Mouse (Mus musculus): ENCODE data around the gene Mef2d. TPM values are rescaled to one million over a fixed set of nuclear protein-coding genes. Genes with fewer than 3 reads are reported as not detected.

The Mef2d gene
- polyA plus RNA-seq, 1 experiment = 121 TPM

GRCm38 (mm10) chr3:88208226-88208720 lies 66.1 kb downstream of the Mef2d start:
- no peak overlapping the region for H3ac ChIP-seq (ENCODE audit: control insufficient read depth, insufficient read length)
- no peaks in the 10 kb centered on the region for H3K36me3 ChIP-seq (ENCODE audit: control insufficient read depth, insufficient read depth)
- no peak overlapping the region for H3K4me2 ChIP-seq (ENCODE audit: low read depth)
- H3K79me2 ChIP-seq (ENCODE audit: control insufficient read depth, insufficient read depth) = no peaks in the 10 kb centered on the region
- TF ChIP-seq TCF3 (IDR thresholded peaks at IDR 0.05; ENCODE audit: insufficient read length, low read depth) (no peak), USF1 (IDR thresholded peaks at IDR 0.05; ENCODE audit: low read depth) (no peak), MYOD1 (IDR thresholded peaks at IDR 0.05; ENCODE audit: control insufficient read depth in 1 of 3, insufficient read length in 2 of 3, low read depth in 2 of 3) (no peak), SRF (IDR thresholded peaks at IDR 0.05; ENCODE audit: control insufficient read depth, insufficient read length, low read depth) (no peak), TCF12 (IDR thresholded peaks at IDR 0.05; ENCODE audit: insufficient read depth, poor library complexity, severe bottlenecking) (no peak), REST (IDR thresholded peaks at IDR 0.05; ENCODE audit: insufficient read depth, insufficient read length) (no peak), MAX (IDR thresholded peaks at IDR 0.05; ENCODE audit: low read depth) (no peak)
- H3K27me3 ChIP-seq (ENCODE audit: control insufficient read depth, insufficient read depth, insufficient read length) = peaks cover 43% of the 10 kb centered on the region
- no peak overlapping the region for H3K4me3 ChIP-seq

- no peaks in the 10 kb centered on the region for H3K79me2 ChIP-seq (ENCODE audit: control insufficient read depth, insufficient read depth)
- H3K36me3 ChIP-seq (ENCODE audit: control insufficient read depth, insufficient read depth) = no peaks in the 10 kb centered on the region
- H3ac ChIP-seq (ENCODE audit: control insufficient read depth, insufficient read length) = no peak overlapping the region
- TF ChIP-seq POLR2A (IDR thresholded peaks at IDR 0.05; ENCODE audit: insufficient read length, low read depth) = no peak
- no peak for TF ChIP-seq CEBPB (IDR thresholded peaks at IDR 0.05; ENCODE audit: insufficient read depth, poor library complexity, severe bottlenecking)
- TF ChIP-seq TCF3 (IDR thresholded peaks at IDR 0.05; ENCODE audit: insufficient read length, low read depth) = no peak
- no peak for TF ChIP-seq MYOG (IDR thresholded peaks at IDR 0.05; ENCODE audit: control insufficient read depth in 1 of 3, insufficient read depth in 1 of 3, insufficient read length in 2 of 3, low read depth in 2 of 3)
- no peak for TF ChIP-seq TCF12 (IDR thresholded peaks at IDR 0.05; ENCODE audit: insufficient read depth, poor library complexity, severe bottlenecking)
- no peak for TF ChIP-seq MAX (IDR thresholded peaks at IDR 0.05; ENCODE audit: low read depth)
- no peak for TF ChIP-seq E2F4 (IDR thresholded peaks at IDR 0.05; ENCODE audit: insufficient read depth)
- TF ChIP-seq MYOD1 (IDR thresholded peaks at IDR 0.05; ENCODE audit: control insufficient read depth in 1 of 3, insufficient read length in 2 of 3, low read depth in 2 of 3) = no peak
- TF ChIP-seq USF1 (IDR thresholded peaks at IDR 0.05; ENCODE audit: low read depth) = no peak
- H3K27me3 ChIP-seq (ENCODE audit: control insufficient read depth, insufficient read depth, insufficient read length) = peaks cover 44% of the 10 kb centered on the region
- no peak overlapping the region for H3K4me2 ChIP-seq (ENCODE audit: low read depth)
- no peak overlapping the region for H3K4me3 ChIP-seq
These were observed 67.1 kb downstream of the Mef2d start for GRCm38 (mm10) chr3:88209306-88209705.

- no peak for TF ChIP-seq MYOG (IDR thresholded peaks at IDR 0.05; ENCODE audit: control insufficient read depth in 1 of 3, insufficient read depth in 1 of 3, insufficient read length in 2 of 3, low read depth in 2 of 3)
- TF ChIP-seq USF1 (IDR thresholded peaks at IDR 0.05; ENCODE audit: low read depth) = no peak
- TF ChIP-seq REST (IDR thresholded peaks at IDR 0.05; ENCODE audit: insufficient read depth, insufficient read length) = no peak
- no peak for TF ChIP-seq MAX (IDR thresholded peaks at IDR 0.05; ENCODE audit: low read depth)
- no peak for TF ChIP-seq TCF3 (IDR thresholded peaks at IDR 0.05; ENCODE audit: insufficient read length, low read depth)
- TF ChIP-seq CEBPB (IDR thresholded peaks at IDR 0.05; ENCODE audit: insufficient read depth, poor library complexity, severe bottlenecking) = no peak
- no peak for TF ChIP-seq TCF12 (IDR thresholded peaks at IDR 0.05; ENCODE audit: insufficient read depth, poor library complexity, severe bottlenecking)
- no peak for TF ChIP-seq E2F4 (IDR thresholded peaks at IDR 0.05; ENCODE audit: insufficient read depth)
- TF ChIP-seq SRF (IDR thresholded peaks at IDR 0.05; ENCODE audit: control insufficient read depth, insufficient read length, low read depth) = no peak
- no peak overlapping the region for H3ac ChIP-seq (ENCODE audit: control insufficient read depth, insufficient read length)
- no peak overlapping the region for H3K4me2 ChIP-seq (ENCODE audit: low read depth)
- H3K36me3 ChIP-seq (ENCODE audit: control insufficient read depth, insufficient read depth) = no peaks in the 10 kb centered on the region
- peaks cover 48% of the 10 kb centered on the region for H3K27me3 ChIP-seq (ENCODE audit: control insufficient read depth, insufficient read depth, insufficient read length)
- no peak overlapping the region for H3K4me3 ChIP-seq
- H3K79me2 ChIP-seq (ENCODE audit: control insufficient read depth, insufficient read depth) = no peaks in the 10 kb centered on the region
These were observed 67.9 kb downstream of the Mef2d start for GRCm38 (mm10) chr3:88210121-88210520.

- peaks cover 49% of the 10 kb centered on the region for H3K27me3 ChIP-seq (ENCODE audit: control insufficient read depth, insufficient read depth, insufficient read length)
- TF ChIP-seq MYOG (IDR thresholded peaks at IDR 0.05; ENCODE audit: control insufficient read depth in 1 of 3, insufficient read depth in 1 of 3, insufficient read length in 2 of 3, low read depth in 2 of 3) (no peak), TCF3 (IDR thresholded peaks at IDR 0.05; ENCODE audit: insufficient read length, low read depth) (no peak), MYOD1 (IDR thresholded peaks at IDR 0.05; ENCODE audit: control insufficient read depth in 1 of 3, insufficient read length in 2 of 3, low read depth in 2 of 3) (no peak), TCF12 (IDR thresholded peaks at IDR 0.05; ENCODE audit: insufficient read depth, poor library complexity, severe bottlenecking) (no peak), REST (IDR thresholded peaks at IDR 0.05; ENCODE audit: insufficient read depth, insufficient read length) (no peak), POLR2AphosphoS2 (IDR thresholded peaks at IDR 0.05; ENCODE audit: insufficient read length, low read depth) (no peak), CEBPB (IDR thresholded peaks at IDR 0.05; ENCODE audit: insufficient read depth, poor library complexity, severe bottlenecking) (no peak), E2F4 (IDR thresholded peaks at IDR 0.05; ENCODE audit: insufficient read depth) (no peak), USF1 (IDR thresholded peaks at IDR 0.05; ENCODE audit: low read depth) (no peak), POLR2A (IDR thresholded peaks at IDR 0.05; ENCODE audit: insufficient read length, low read depth) (no peak), SRF (IDR thresholded peaks at IDR 0.05; ENCODE audit: control insufficient read depth, insufficient read length, low read depth) (no peak), MAX (IDR thresholded peaks at IDR 0.05; ENCODE audit: low read depth) (no peak)
- H3ac ChIP-seq (ENCODE audit: control insufficient read depth, insufficient read length) = no peak overlapping the region
- no peak overlapping the region for H3K4me2 ChIP-seq (ENCODE audit: low read depth)
- H3K36me3 ChIP-seq (ENCODE audit: control insufficient read depth, insufficient read depth) = no peaks in the 10 kb centered on the region
- no peaks in the 10 kb centered on the region for H3K79me2 ChIP-seq (ENCODE audit: control insufficient read depth, insufficient read depth)
- no peak overlapping the region for H3K4me3 ChIP-seq
These were observed 68.7 kb downstream of the Mef2d start for GRCm38 (mm10) chr3:88210918-88211317.

- Histone ChIP-seq H3K79me2 (ENCODE audit: control insufficient read depth, insufficient read depth) (no peaks in the 10 kb centered on the region), H3K27me3 (ENCODE audit: control insufficient read depth, insufficient read depth, insufficient read length) (peaks cover 37% of the 10 kb centered on the region), H3K4me3 (no peak overlapping the region), H3ac (ENCODE audit: control insufficient read depth, insufficient read length) (no peak overlapping the region), H3K4me2 (ENCODE audit: low read depth) (no peak overlapping the region), H3K36me3 (ENCODE audit: control insufficient read depth, insufficient read depth) (no peaks in the 10 kb centered on the region)
- TF ChIP-seq TCF12 (IDR thresholded peaks at IDR 0.05; ENCODE audit: insufficient read depth, poor library complexity, severe bottlenecking) (no peak), POLR2A (IDR thresholded peaks at IDR 0.05; ENCODE audit: insufficient read length, low read depth) (no peak), TCF3 (IDR thresholded peaks at IDR 0.05; ENCODE audit: insufficient read length, low read depth) (no peak), E2F4 (IDR thresholded peaks at IDR 0.05; ENCODE audit: insufficient read depth) (no peak), MYOG (IDR thresholded peaks at IDR 0.05; ENCODE audit: control insufficient read depth in 1 of 3, insufficient read depth in 1 of 3, insufficient read length in 2 of 3, low read depth in 2 of 3) (no peak), USF1 (IDR thresholded peaks at IDR 0.05; ENCODE audit: low read depth) (no peak), MAX (IDR thresholded peaks at IDR 0.05; ENCODE audit: low read depth) (no peak), POLR2AphosphoS2 (IDR thresholded peaks at IDR 0.05; ENCODE audit: insufficient read length, low read depth) (no peak), REST (IDR thresholded peaks at IDR 0.05; ENCODE audit: insufficient read depth, insufficient read length) (no peak)
These were observed 70.2 kb downstream of the Mef2d start for GRCm38 (mm10) chr3:88212356-88212755.

All from myocyte (in vitro differentiated cells).